Mouse (Mus musculus) layer of hippocampus, postnatal 25 days (tissue): ENCODE data around the gene Hspb7. TPM values are rescaled to one million over a fixed set of nuclear protein-coding genes. Genes with fewer than 3 reads are reported as not detected.

ENCODE experiments used
- DNase-seq, 2 experiments: peaks; one replicate each; pipeline ENCODE4 v3.0.0; 2022; ENCODE audit warnings: mixed read lengths in 2 of 2, low spot score in 1 of 2; ENCODE audit errors: extremely low spot score in 1 of 2
- total RNA-seq, 2 experiments: library from RNA; stranded (reverse); gene quantifications; 2 replicates each; pipeline ENCODE4 v1.2.3; 2021

Hspb7 gene
- total RNA-seq, 2 experiments from 2014 or later: not detected

DNA sequence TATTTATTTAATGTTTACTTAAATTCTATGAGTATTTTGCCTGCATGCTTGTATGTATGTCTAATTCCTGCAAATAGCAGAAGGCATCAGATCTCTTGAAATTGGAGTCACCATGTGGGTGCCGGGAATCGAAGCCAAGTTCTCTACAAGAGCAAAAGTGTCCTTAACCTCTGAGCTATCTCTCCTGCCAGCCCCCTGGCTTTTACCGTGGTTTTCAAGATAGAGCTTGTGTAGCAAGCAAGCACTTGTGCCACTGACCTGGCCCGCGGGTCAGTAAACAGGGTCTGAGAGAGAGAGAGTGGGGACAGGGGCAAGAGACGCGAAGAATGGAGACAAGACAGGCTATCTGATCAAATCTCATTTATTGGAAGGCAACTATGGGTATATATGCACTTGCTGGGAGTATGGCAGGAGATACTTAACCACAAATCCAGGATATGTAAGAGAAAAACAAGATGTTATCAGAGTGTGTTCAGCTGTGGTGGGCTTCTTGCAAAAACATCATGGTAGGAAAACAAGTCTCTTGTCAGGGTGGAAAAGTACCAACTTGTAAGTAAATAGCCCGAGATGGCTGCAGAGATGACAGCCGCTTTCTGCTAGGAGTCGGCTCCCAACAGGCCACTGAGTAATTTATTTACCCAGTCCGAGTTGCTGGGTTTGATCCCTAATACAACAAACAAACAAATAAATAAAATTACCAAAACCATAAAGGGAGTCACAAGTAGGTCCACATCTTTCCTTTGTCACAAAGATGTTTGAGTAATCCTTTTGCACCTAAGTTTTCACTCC lies 23.3 kb downstream of the Hspb7 start:
- no peak for DNase-seq

DNA sequence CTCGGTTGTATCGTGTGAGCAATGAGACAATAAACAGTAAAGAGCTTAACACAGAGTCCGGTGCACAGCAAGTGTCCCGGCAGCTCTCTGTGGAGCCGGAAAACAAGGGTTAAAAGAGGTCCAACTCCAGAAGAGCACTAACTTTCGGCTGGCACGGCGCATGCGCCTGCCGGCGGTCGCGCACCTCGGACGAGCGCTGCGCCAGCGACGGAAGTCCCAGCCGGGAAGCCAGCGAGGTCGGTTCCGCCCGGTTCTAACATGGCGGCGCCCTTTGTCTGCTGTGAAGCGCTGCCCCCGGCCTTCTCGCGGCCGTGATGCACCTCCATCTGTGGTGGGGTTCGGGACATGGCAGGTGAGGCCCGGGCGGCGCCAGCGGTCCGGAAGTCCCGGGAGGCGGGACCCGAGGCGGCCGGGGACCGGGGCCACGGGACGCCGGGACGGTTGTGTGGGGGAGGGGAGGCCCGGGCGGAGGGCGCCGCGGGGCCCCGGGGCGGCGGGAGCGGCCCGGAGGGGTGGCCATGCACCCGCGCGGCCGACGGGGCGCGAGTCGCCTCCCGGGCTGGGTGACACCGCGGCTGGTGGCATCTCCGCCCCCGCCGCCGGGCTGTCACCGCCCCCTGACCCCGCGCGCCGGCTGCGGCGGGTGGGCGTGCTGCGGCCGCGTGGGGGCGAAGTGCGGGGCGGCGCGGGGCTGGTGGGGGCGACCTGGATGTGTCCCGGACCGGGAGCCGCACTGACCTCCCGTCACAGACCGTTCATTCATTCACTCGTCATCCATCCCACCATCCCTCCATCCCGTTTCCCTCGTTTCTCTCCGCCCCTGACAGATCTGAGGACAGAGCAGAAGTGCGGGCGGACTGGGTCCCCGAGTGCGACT lies 24.1 kb downstream of the Hspb7 start, which contains the start of gene Zbtb17:
Zbtb17 (plus strand) TSS at position 204 of the 877 bp plus-strand sequence.
- DNase-seq: peak; percentile 83

DNA sequence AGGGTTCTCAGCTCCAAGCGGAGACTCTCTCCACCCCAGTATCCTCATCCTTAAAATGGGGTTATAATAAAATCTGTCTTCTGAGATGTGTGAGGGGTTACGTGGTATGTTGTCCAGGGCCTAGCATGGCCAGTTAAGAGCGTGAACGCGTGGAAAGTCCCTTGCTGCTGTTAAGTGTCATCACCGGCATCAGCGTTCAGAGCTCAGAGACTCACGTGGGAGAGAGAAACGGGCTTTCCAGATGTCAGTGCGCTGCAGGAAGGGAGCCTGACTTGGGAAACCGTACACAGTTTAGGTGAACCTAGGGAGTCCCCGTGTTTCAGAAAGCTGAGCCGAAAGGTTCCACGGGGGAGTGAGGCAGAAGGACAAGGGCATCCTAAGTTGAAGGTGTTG lies 24.7 kb downstream of the Hspb7 start:
- no peak for DNase-seq

DNA sequence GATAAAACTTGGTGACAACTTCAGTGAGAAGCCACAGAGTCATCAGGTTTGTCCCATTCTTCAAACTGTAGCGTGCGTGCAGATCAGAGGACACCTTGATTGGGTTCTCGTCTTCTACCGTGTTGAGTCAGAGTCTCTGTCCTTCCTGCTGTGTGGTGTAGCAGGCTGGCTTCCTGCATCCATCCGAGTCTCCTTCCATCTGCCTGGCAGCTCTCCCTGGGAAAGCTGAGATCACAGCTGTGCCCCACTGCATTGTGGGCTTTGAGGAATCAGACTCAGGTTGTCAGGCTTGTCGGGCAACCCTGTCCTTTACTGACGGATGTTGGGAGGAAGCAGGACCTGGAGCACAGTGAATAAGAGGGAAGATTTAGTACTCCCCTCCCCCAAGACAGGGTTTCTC lies 25.6 kb downstream of the Hspb7 start:
- no peak for DNase-seq

DNA sequence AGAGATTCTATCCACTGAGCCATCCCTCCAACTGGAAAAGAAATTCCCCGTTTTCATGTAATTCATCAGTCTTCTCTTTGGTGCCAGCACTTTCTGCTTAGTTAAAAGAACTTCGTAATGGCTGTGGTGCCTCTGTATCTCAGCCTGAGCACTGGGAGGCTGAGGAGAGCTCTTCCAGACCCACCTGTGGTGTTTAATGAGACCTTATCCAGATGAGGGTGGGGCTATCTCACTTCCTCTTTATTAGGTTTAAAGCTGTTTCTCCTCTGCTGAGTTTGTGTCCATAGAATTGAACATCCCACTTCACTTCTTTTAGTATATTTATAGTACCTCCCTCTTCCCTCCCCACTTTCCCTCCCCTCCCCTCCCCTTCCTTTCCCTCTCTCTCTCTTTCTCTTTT lies 30.7 kb downstream of the Hspb7 start:
- no peak for DNase-seq

DNA sequence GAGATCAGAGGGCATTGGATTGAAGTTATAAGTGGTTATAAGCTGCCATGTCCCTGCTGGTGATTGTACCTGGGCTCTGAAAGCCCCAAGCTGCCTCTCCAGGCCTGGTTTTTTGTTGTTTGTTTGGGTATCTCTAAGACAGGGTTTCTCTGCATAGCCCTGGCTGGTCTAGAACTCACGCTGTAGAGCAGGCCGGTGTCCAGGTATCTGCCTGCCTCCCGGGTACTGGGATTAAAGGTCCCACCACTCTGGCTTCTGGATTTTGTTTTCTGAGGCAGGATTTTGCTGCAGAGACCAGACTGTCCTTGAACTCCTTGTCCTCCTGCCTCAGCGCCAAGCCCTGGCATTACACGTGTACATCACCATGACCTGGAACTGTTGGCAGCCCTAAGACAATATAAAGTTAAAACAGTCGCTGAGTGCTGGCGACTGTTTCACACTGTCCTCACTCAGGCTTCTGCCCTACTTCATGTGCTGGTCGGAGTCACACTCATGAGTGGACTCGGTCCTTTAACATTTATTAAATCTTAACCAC lies 31.4 kb downstream of the Hspb7 start:
- no peak for DNase-seq

DNA sequence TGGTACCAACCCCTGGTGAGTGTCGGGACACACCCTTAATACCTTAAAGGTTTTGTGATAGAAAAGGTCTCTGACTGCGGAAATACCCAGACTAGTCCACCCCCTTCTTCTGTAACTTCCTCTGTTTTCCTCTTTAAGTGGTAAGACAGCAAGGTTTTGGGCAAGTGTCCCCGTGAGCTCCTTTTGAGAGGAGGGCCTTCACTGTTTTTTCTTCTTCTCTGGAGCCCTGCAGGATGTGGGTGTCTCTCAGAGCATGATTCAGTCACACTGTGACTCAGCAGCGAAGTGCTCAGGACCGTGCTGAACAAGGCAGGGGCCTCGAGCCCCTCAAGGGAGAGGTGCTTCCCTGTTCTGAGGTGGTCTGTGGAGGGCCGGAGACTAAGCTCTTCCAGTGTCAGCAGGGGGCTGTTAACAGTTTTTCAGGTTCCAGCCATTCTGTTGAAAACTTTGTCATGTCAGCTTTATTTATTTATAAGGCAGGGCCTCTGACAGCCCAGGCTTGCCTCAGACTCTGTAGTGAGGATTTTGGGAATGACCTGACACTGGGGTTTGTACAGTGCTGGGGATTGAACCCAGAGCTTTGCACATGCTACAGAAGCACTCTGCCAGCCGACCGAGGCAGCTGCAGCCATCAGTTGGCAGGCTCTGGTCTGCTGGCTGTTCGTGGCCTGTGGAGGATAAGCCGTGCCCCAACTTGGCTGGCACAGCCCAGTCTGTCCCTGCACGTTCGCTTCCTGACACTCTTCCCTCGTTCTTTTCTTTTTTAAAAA lies 34.2 kb downstream of the Hspb7 start:
- no peak for DNase-seq

DNA sequence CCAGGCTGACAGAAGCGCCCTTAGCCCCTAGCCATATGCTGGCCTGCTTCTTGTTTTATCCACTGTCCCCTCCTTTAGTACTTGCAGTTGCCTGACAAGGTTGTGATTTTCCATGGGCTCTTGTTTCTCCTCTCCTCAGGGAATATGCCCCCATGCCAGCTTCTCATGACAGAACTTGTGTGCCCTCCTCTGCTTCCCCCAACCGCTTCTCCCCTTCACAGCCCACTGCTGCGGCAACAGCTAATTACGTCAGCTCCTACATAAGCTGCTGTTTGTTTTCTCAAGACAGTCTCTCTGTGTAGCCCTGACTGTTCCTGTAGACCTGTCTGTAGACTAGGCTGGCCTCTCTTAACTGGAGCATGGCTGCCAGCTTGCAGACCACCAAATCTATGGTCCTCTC lies 34.9 kb downstream of the Hspb7 start:
- DNase-seq: no peak

DNA sequence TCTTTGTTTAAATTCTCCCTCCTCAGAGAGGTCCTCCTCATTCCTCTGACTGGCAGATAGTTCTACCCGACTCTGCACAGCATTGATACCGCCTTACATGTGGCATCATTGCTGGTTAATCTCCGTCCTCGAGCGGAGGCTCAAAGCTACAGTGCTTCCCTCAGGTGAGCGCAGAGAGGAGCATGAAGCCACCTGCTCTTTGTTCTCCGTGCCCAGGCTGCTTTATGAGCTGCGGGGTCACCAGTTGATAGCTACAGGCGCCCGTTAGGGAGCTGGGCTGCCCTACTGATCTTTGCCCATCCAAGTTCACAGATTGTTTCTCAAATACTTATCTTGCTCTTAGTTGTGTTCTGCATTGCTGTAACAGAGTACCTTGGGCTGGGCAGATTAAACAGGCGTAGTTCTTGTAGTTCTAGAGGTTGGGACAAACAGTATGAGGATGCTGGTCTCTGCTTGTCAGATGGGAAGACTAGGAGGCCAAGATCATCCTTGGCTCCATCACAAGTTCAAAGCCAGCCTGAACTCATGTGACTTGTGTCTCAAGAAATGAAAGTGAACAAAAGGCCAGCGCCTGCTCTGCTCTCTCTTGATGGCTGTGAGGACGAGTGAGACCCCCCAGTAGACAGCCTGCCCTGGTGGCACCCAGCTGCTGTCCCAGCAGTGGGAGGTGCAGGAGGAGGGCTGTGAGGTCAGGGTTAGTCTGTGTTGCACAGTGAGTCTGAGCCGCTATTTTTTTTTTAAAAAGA lies 35.8 kb downstream of the Hspb7 start:
- no peak for DNase-seq

DNA sequence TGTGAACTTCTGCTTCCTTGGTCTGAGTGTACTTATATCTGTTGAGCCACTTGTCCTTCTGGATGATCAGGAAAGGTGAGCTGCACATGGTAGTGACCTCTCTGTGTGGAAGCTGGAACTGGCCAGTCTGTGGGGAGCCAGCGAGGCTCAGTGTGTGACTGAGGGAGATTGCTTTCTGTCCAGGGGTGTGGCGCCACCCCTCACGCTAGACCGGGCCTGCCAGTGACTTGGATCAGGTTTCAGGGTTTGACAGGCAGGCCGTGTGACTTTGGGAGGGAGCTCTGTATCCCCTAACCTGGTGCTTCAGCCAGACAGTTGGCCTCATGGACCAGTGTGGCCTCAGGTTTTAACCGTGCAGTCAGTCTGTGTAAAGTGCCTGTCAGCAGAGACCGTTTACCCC lies 37.7 kb downstream of the Hspb7 start:
- DNase-seq: no peak

DNA sequence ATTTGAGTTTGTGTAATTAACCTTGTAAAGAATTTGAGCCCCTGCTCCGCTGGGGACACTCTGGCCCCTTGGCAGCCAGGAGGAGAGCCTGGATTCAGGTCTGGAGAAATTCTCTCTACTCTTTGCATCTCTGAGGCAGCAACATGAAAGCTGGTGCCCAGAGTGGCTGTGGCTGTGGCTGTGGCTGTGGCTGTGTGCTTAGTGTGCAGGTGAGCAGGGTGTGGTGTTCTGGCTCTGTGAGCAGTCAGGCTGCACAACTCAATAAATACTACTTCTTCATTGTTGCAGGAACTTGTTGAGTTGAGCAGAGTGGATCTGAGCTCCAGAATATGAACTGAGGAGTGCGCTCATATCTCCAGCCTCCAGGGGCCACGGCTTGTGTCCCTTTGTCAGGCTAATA lies 38.3 kb downstream of the Hspb7 start:
- no peak for DNase-seq

DNA sequence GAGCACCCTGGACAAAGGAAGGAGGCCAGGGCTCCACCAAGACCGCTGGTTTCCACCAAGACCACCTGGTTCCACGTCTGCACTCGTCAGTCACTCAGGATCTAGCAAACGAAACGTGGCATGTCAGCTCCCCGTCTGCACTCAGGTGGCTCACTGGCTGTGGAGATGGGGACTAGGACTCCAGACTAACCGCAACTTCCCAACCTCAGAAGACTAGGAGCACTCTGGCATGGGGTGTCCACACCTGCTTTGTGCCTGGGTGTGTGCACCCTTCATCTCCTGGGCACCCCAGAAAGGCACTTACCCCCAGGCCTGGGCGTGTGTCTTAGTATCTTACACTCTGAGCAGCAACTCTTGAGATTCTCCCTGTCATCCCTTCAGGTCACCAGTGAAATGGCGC lies 39.2 kb downstream of the Hspb7 start:
- DNase-seq: no peak

DNA sequence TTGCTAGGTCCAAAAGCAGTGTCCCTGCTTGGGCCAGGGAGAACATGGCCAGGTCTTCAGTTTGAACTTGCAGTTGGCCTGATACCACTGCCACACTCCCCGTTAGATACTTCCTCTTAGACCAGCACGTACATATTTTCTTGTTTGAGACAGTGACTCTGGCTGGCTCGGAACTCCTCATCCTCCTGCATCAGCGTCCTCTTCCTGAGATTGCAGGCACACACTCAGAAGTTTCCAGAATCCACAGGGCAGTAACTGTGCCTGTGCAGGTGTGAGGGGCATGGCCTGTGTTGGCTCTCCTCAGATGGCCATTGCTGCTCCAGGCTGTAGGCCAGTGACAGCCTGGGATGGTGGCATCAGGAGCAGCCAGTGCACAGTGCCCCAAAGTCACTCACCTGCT lies 39.9 kb downstream of the Hspb7 start:
- no peak for DNase-seq

DNA sequence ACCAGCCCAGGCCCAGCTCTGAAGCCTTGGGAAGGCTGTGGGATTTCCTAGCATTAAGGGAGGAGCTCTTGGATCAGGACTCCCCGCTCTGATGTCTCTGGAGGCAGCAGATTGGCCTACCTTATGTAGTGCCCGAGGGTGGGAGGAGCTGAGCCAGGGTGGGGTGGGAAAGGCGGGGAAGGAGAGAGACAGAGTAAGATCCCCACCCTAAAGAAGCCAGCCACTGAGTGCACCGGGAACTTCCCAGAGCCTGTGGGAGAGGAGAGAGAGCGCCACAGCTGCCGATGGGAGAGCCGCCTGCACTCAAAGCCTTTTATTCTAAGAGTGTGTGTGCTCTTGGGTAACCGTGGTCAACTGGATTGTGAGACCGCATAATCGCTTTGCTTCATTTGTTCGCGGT lies 40.5 kb downstream of the Hspb7 start:
- DNase-seq: no peak

DNA sequence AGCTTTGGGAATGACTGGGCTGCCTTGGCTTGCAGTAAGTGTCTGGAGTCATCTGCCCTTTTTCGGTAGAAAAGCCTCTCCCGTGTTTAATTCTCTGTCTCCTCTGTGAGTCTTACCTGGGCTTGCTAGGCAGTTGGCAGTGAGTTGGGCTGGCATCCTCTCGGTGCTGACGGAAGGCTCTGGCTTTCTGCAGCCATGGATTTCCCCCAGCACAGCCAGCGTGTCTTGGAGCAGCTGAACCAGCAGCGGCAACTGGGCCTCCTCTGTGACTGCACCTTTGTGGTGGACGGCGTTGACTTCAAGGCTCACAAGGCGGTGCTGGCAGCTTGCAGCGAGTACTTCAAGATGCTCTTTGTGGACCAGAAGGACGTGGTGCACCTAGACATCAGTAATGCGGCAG lies 41.0 kb downstream of the Hspb7 start:
- no peak for DNase-seq

DNA sequence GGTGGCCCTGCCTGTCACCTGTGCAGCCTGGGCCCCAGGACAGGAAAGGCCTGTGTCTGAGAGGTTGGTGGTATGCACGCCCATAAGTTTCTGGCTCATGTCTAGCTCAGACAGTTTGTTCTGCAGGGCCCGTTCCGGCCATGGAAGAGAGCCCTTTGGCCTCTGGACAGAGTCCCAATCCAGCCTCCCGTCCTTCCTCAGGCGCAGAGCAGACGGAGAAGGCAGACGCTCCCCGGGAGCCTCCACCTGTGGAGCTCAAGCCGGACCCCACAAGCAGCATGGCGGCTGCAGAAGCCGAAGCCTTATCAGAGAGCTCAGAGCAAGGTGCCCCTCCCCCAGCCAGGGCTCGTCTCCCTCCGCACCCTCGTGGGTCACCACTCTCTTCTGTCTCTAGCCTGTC lies 42.9 kb downstream of the Hspb7 start:
- DNase-seq: no peak

DNA sequence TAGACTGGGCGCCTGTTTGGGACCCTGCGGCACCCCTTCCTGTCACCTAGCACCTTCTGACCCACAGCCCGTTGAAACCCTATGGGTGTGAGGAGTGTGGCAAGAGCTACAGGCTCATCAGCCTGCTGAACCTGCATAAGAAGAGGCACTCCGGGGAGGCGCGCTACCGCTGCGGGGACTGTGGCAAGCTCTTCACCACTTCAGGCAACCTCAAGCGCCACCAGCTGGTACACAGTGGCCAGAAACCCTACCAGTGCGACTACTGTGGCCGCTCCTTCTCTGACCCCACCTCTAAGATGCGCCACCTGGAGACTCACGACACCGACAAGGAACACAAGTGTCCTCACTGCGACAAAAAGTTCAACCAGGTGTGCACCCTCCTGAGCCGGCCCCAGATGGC lies 44.1 kb downstream of the Hspb7 start:
- no peak for DNase-seq

DNA sequence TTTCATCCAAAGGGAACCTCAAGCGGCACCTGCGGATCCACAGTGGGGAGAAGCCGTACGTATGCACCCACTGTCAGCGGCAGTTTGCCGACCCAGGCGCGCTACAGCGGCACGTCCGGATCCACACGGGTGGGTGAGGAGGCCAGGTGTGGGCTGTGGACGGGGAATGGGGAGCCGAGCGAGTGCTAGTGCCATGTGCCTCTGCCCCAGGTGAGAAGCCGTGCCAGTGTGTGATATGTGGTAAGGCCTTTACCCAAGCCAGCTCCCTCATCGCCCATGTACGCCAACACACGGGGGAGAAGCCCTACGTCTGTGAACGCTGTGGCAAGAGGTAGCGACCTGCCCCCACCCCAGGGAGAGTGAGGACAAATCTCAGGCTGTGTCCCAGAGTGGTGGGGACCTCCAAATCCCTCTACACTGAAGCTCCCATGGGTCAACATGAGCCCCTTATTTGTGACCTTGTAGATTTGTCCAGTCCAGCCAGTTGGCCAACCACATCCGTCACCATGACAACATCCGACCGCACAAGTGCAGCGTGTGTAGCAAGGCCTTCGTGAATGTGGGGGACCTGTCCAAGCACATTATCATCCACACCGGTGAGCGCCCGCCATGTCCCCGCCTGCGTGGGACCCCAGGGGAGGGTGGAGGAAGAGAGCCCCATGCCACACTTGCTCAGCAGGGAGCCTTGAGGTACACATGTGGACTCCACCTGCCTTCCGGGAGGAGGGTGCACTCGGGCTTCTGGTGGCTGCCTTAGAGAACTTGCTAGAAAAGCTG lies 45.1 kb downstream of the Hspb7 start:
- no peak for DNase-seq

DNA sequence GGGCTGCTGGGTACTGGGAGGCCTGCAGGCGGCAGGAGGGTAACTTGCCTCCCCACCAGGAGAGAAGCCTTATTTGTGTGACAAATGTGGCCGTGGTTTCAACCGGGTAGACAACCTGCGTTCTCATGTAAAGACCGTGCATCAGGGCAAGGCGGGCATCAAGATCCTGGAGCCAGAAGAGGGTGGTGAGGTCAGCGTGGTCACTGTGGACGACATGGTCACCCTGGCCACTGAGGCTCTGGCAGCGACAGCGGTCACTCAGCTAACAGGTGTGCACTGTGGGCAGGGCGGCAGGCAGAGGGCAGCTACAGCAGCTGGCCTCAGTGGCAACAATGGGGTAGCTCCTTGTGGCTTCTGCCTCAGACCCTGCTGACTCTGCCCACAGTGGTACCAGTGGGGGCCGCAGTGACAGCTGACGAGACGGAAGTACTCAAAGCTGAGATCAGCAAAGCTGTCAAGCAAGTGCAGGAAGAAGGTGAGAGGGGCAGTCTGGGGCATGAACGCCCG lies 45.8 kb downstream of the Hspb7 start:
- DNase-seq: no peak
